Mouse (Mus musculus): ENCODE measurements at regions not wholly inside any gene's neighbourhood (a gene's known extent, or its start where the extent isn't known, plus 50 kb on each side); places are given as distances from the start of the nearest gene placed in this dataset.
A peak's percentile ranks its signal among the peaks of the same experiment; 100 is the strongest.

DNA sequence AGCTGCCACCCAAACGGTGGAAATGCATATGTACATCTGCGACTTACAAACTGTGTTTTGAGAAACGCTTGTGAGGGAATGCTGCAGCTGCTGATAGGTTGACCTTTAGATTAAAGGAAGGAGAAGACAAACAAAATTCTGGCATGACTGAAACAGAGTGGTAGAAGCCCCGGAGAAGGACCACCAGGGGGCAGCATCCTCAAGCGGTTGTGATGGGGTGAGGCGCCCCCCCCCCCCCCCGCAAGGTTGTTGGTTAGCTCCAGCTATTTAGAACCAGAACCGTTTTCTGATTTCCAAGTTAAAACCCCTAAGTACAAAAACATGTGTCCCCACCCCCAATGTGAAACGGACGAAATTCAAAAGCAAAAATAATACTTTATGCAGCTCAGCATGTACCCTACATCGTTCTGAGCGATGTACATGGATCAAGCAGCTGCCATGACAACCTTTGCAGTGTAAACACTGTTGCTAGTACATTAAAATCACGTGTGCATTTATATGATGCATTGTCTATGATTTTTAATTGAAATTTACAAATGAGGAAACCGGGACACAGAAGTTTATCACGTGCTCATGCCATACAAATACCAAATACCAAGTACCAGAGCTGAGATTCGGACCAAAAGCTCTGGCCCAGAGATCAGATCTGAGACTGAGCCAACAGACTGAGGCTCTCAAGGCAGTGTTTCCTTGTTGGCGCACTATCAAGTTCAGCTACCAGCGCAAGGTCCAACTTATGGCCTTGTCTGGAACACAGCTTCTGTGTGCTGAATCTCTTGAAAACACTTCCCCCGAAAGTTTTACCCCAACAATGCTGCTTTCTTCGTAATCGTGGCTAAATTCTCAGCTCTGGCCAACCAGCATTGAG, 100.0 kb upstream of the Ifngr1 start:
- no peaks in the 10 kb centered on the region for H3K4me1 ChIP-seq (ENCODE audit: insufficient read depth)

DNA sequence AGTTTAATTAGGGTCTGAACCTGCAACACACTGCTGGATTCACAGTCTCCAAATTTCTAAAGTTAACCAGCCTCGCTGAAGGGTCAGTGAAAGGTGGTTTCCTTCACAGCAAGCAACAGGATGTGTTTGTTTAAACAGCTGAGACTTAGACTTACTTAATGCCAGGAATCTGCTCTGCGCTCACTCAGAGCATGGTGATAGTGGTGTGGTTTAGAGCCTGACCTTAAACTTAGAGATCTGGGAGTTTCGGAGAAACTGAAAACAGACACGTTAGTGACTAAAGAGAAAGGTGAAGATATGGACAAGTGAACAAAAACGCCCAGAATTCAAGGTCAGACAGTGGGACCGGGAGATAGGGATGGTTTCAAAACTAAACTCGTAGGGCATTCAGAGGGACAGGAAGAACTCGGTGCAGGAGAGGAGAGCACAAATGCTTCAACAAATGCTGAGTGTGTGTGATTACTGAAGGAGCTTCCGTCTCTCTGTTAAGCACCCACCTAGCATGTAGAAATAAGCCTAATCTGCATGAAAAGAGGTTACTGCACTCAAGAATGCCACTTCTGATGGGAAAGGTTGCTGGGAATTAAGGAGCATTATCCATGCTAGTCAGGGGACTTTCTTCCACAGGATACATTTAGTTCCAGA, 97.2 kb upstream of the Ifngr1 start:
- Histone ChIP-seq H3K36me3 (ENCODE audit: insufficient read depth) (no peaks in the 10 kb centered on the region), H3K4me3 (ENCODE audit: low read depth, low read length) (no peak overlapping the region), H3K27me3 (ENCODE audit: insufficient read depth, low read length) (no peaks in the 10 kb centered on the region), H3K4me2 (peak overlapping the region; percentile 41; the same call in 1 of the 2 replicates), H3K4me1 (ENCODE audit: insufficient read depth) (no peaks in the 10 kb centered on the region), H3K9ac (no peak overlapping the region), H3K9me3 (ENCODE audit: low read depth, low read length) (no peaks in the 10 kb centered on the region), H3K27ac (ENCODE audit: low read depth) (no peak overlapping the region)
- ATAC-seq (ENCODE audit: insufficient read depth): peak; percentile 60; the same call in 1 of the 2 replicates
- TF ChIP-seq CTCF (IDR thresholded peaks at IDR 0.05; ENCODE audit: low read depth): no peak
- 3% methylated on average over 9 of the region's 9 CpGs for WGBS
- peak; percentile 68 for DNase-seq

More for the DNA sequence above, 100.0 kb upstream of the Ifngr1 start:
- Histone ChIP-seq H3K36me3 (ENCODE audit: insufficient read depth) (no peaks in the 10 kb centered on the region), H3K4me2 (no peak overlapping the region), H3K27me3 (ENCODE audit: insufficient read depth, low read length) (no peaks in the 10 kb centered on the region; the same call in 1 of the 2 replicates), H3K9ac (no peak overlapping the region), H3K9me3 (ENCODE audit: low read depth, low read length) (no peaks in the 10 kb centered on the region), H3K4me3 (ENCODE audit: low read depth, low read length) (no peak overlapping the region), H3K27ac (ENCODE audit: low read depth) (no peak overlapping the region)
- WGBS: 49% methylated on average over 21 of the region's 21 CpGs
- DNase-seq (peak; percentile 73), ATAC-seq (ENCODE audit: insufficient read depth) (no peak)
- TF ChIP-seq CTCF (IDR thresholded peaks at IDR 0.05; ENCODE audit: low read depth): peak; percentile 69

DNA sequence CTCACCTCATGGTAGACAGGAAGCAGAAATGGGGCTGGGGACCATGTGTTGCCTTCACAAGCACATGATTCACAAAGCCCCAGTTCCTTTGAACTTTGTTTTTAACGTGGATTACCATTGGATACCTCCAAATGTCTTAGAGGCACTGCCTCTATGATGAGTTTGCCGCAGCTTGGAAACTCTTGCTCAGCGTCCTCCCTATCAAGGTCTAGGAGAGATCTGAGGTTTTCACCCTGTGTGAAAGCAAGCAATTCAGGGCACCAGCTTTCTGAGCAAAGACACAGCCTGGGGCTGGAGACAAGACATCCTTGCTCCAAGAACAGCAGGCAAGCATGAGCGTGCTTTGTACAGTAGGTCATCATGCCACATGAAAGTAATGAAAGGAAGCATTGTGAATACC, 93.6 kb upstream of the Ifngr1 start:
- Histone ChIP-seq H3K4me3 (ENCODE audit: low read depth, low read length) (no peak overlapping the region), H3K9ac (no peak overlapping the region), H3K4me1 (ENCODE audit: insufficient read depth) (no peaks in the 10 kb centered on the region), H3K27me3 (ENCODE audit: insufficient read depth, low read length) (no peaks in the 10 kb centered on the region), H3K9me3 (ENCODE audit: low read depth, low read length) (no peaks in the 10 kb centered on the region), H3K4me2 (no peak overlapping the region), H3K27ac (ENCODE audit: low read depth) (no peak overlapping the region), H3K36me3 (ENCODE audit: insufficient read depth) (no peaks in the 10 kb centered on the region)
- WGBS: 82% methylated on average over 4 of the region's 4 CpGs
- DNase-seq: no peak
- no peak for TF ChIP-seq CTCF (IDR thresholded peaks at IDR 0.05; ENCODE audit: low read depth)
- no peak for ATAC-seq (ENCODE audit: insufficient read depth)

DNA sequence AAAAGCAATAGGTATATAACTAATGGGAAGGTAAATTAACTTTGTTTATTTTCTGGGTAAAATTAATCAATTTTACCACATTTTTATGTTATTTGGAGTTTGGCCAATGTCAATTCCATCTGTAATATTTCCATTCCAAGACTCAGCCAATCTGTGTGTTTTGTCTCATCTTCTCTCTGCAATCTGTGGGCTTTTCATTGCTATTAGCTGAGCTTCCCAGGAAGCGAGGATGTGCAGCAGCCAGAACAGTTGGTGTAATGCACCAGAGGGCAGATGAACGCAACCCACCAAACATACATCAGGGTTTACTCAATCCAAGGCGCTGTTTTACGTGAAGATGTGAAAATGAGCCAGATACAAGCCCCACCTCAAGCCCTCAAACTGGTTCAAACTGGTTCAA, 88.9 kb upstream of the Ifngr1 start:
- no peak overlapping the region for H3K4me2 ChIP-seq
- no peaks in the 10 kb centered on the region for H3K36me3 ChIP-seq (ENCODE audit: insufficient read depth)
- WGBS: 77% methylated on average over 4 of the region's 4 CpGs
- H3K4me1 ChIP-seq (ENCODE audit: insufficient read depth): no peaks in the 10 kb centered on the region
- DNase-seq (no peak), ATAC-seq (ENCODE audit: insufficient read depth) (no peak)
- H3K9me3 ChIP-seq (ENCODE audit: low read depth, low read length): no peaks in the 10 kb centered on the region
- no peaks in the 10 kb centered on the region for H3K27me3 ChIP-seq (ENCODE audit: insufficient read depth, low read length)
- H3K27ac ChIP-seq (ENCODE audit: low read depth): no peak overlapping the region
- H3K9ac ChIP-seq: no peak overlapping the region
- TF ChIP-seq CTCF (IDR thresholded peaks at IDR 0.05; ENCODE audit: low read depth): no peak
- no peak overlapping the region for H3K4me3 ChIP-seq (ENCODE audit: low read depth, low read length)

DNA sequence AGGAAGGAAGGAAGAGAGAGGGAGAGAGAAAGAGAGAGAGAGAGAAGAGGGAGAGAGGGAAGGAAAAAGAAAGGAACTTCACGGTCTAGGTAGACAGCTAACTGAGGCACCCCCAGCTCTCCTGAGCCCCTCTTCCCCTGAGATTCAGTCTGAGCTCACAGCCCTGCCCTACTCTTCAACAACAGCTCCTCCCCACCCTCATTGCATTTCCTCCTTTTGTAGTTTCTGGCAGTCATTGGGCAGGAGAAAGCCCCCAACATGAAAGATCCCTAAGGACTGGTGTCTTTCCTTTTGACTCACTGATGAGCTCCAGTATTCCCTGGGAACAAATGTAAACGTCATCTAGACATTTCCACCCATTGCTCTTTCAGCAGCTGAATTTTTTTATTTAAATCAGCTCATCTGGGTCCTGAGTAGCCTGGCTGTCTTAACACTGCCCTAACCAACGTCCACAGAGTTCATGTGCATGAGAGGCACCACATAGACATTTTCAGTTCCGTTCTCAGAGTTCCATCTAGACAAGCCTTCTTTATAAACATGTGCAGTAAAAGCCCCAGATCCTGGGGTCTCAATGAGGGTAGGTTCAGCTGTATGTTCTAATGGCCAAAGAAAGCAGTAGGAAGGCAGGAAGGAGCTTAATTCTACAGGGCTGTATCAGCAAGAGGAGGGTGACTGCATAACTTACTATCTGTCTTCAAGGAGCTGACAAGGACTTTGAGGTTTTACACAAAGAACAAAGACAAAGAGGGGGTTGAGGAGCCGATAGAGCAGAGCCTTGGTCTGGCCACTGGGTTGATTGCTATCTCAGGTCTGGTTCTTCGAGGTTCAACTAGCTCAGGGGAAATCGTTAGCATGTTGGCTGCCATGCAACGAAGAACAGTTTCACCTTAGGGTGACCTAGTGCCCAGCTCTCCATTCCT, 87.6 kb upstream of the Ifngr1 start:
- no peak overlapping the region for H3K4me2 ChIP-seq
- DNase-seq (no peak), ATAC-seq (ENCODE audit: insufficient read depth) (no peak)
- no peaks in the 10 kb centered on the region for H3K9me3 ChIP-seq (ENCODE audit: low read depth, low read length)
- no peaks in the 10 kb centered on the region for H3K36me3 ChIP-seq (ENCODE audit: insufficient read depth)
- H3K27me3 ChIP-seq (ENCODE audit: insufficient read depth, low read length): no peaks in the 10 kb centered on the region
- WGBS: 46% methylated on average over 8 of the region's 8 CpGs
- TF ChIP-seq CTCF (IDR thresholded peaks at IDR 0.05; ENCODE audit: low read depth): no peak
- H3K27ac ChIP-seq (ENCODE audit: low read depth): no peak overlapping the region
- H3K9ac ChIP-seq: no peak overlapping the region
- H3K4me1 ChIP-seq (ENCODE audit: insufficient read depth): no peaks in the 10 kb centered on the region
- no peak overlapping the region for H3K4me3 ChIP-seq (ENCODE audit: low read depth, low read length)

DNA sequence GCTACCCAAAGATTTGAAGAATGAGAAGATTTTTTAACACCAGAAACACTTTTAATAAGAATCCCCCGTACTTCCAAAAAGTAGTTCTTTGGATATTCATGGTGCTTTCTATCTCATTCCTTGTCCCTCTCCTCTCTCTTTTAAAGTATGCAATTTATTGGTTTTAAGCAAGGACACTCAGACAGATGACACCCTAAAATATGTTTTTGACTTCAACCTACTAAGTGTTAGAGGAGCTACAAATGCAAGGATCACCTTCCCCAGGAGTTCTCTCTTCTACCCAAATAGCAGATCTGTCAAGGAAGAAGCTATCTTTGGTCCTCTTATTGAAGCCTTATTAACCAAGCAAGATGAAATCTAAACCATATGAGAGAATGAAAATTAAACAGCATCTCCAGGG, 86.6 kb upstream of the Ifngr1 start:
- no peaks in the 10 kb centered on the region for H3K36me3 ChIP-seq (ENCODE audit: insufficient read depth)
- DNase-seq (no peak), ATAC-seq (ENCODE audit: insufficient read depth) (no peak)
- WGBS: 90% methylated on average over 1 of the region's 1 CpGs
- H3K9ac ChIP-seq: no peak overlapping the region
- no peak overlapping the region for H3K4me3 ChIP-seq (ENCODE audit: low read depth, low read length)
- H3K9me3 ChIP-seq (ENCODE audit: low read depth, low read length): no peaks in the 10 kb centered on the region
- TF ChIP-seq CTCF (IDR thresholded peaks at IDR 0.05; ENCODE audit: low read depth): no peak
- no peaks in the 10 kb centered on the region for H3K27me3 ChIP-seq (ENCODE audit: insufficient read depth, low read length)
- H3K4me1 ChIP-seq (ENCODE audit: insufficient read depth): no peaks in the 10 kb centered on the region
- no peak overlapping the region for H3K4me2 ChIP-seq
- no peak overlapping the region for H3K27ac ChIP-seq (ENCODE audit: low read depth)
